Mouse (Mus musculus) 3T3-L1 (cell line): ENCODE measurements around the gene CK137956.

Experiments used
- DNase-seq: peaks from one replicate; pipeline ENCODE4 v3.0.0-alpha.2; 2015; ENCODE audit warnings: low read depth, low spot score

Gene CK137956

GRCm38 (mm10) chr4:127913551-127913950 is 57.2 kb downstream of the CK137956 start:
- DNase-seq: no peak

GRCm38 (mm10) chr4:127907151-127907550 is 63.6 kb downstream of the CK137956 start:
- no peak for DNase-seq

GRCm38 (mm10) chr4:127903954-127904353 is 66.8 kb downstream of the CK137956 start:
- no peak for DNase-seq

- no peak for DNase-seq
Observed at GRCm38 (mm10) chr4:127900893-127901456, 69.8 kb downstream of the CK137956 start.

GRCm38 (mm10) chr4:127889071-127889470 is 81.7 kb downstream of the CK137956 start:
- no peak for DNase-seq

GRCm38 (mm10) chr4:127878966-127879365 is 91.8 kb downstream of the CK137956 start:
- no peak for DNase-seq
